In genomic region chr5:134284921-134285320, GRCm38 (mm10) we compare ENCODE assay signal across 17 mouse cellular contexts.
"Had no signal": no experiment of that assay in that cellular context is flagged by ENCODE, and none has a peak within 500 bp of the region (broad histone marks: within the 10 kb centered on the region; RNA-seq: fewer than 3 reads in every experiment).

No protein-coding gene starts in this region.

- H3K4me2 ChIP-seq: hindbrain, embryonic 15.5 days; kidney, embryonic 15.5 days; limb, embryonic 15.5 days; liver, embryonic 12.5 days; lung, embryonic 14.5 days; neural tube, embryonic 15.5 days had no signal

- ATAC-seq: intestine, embryonic 16.5 days; liver, embryonic 12.5 days had no signal

- H3K27ac ChIP-seq: hindbrain, embryonic 15.5 days; kidney, embryonic 15.5 days; limb, embryonic 15.5 days; liver, embryonic 12.5 days; midbrain, embryonic 10.5 days; neural tube, embryonic 15.5 days had no signal

- H3K9ac ChIP-seq: hindbrain, embryonic 15.5 days; kidney, embryonic 15.5 days; limb, embryonic 15.5 days; liver, embryonic 12.5 days; lung, embryonic 14.5 days; neural tube, embryonic 15.5 days had no signal

- H3K4me1 ChIP-seq: hindbrain, embryonic 15.5 days; kidney, embryonic 15.5 days; limb, embryonic 15.5 days; liver, embryonic 12.5 days; midbrain, embryonic 10.5 days; neural tube, embryonic 15.5 days had no signal

- H3K27me3 ChIP-seq: hindbrain, embryonic 15.5 days; kidney, embryonic 15.5 days; limb, embryonic 15.5 days; liver, embryonic 12.5 days; neural tube, embryonic 15.5 days had no signal

- H3K9me3 ChIP-seq: hindbrain, embryonic 15.5 days; kidney, embryonic 15.5 days; limb, embryonic 15.5 days; liver, embryonic 12.5 days; midbrain, embryonic 10.5 days; neural tube, embryonic 15.5 days had no signal

- H3K4me3 ChIP-seq: hindbrain, embryonic 15.5 days; kidney, embryonic 15.5 days; limb, embryonic 15.5 days; liver, embryonic 12.5 days; midbrain, embryonic 10.5 days; myocyte; neural tube, embryonic 15.5 days had no signal

- DNase-seq: kidney, adult 2 months; kidney, postnatal 14 days; layer of hippocampus, adult 9-11 months; lung, embryonic 14.5 days; lung, postnatal 10 days; lung, postnatal 4 days; midbrain, embryonic 14.5 days; thymus, adult 18-20 months; thymus, postnatal 14 days had no signal
